Mouse (Mus musculus) left cerebral cortex, postnatal 10 days (tissue): ENCODE results near the gene Rag2. TPM values are rescaled to one million over a fixed set of nuclear protein-coding genes. Genes with fewer than 3 reads are reported as not detected.
A peak's percentile ranks its signal among the peaks of the same experiment; 100 is the strongest.

Experiments used
- DNase-seq, 2 experiments: peaks; one replicate each; pipeline ENCODE4 v3.0.0; 2021 to 2022; ENCODE audit warnings: low spot score in 2 of 2, mixed read lengths in 1 of 2; ENCODE audit errors: extremely low spot score in 1 of 2
- intact Hi-C: fragments of 180-260 bp; cut with DNase I; formaldehyde crosslinking; loops from one replicate; pipeline ENCODE4 v1.15.1; 2025
- total RNA-seq, 2 experiments: library from RNA; stranded (reverse); gene quantifications; 2 replicates each; pipeline ENCODE4 v1.2.3; 2021

The Rag2 gene
- not detected for total RNA-seq

GRCm38 (mm10) chr2:101624526-101624925 is at the start of gene Rag2:
Rag2 (plus strand) TSS chr2:101624718.
- intact Hi-C loops: no loop called here

GRCm38 (mm10) chr2:101577243-101577642 is 47.3 kb upstream of the Rag2 start:
- DNase-seq: no peak
- intact Hi-C loops: no loop called here

More at GRCm38 (mm10) chr2:101624526-101624925, at the start of gene Rag2:
- no peak for DNase-seq

- intact Hi-C loops: no loop called here
- DNase-seq: no peak
Observed at GRCm38 (mm10) chr2:101580027-101580426, 44.5 kb upstream of the Rag2 start.

- intact Hi-C loops: no loop called here
Observed at GRCm38 (mm10) chr2:101580428-101580827, 44.1 kb upstream of the Rag2 start.

GRCm38 (mm10) chr2:101580977-101581376 is 43.5 kb upstream of the Rag2 start:
- intact Hi-C loops: no loop called here

More at GRCm38 (mm10) chr2:101580428-101580827, 44.1 kb upstream of the Rag2 start:
- DNase-seq: no peak

GRCm38 (mm10) chr2:101581418-101581817 is 43.1 kb upstream of the Rag2 start:
- DNase-seq: no peak
- intact Hi-C loops: no loop called here

More at GRCm38 (mm10) chr2:101580977-101581376, 43.5 kb upstream of the Rag2 start:
- DNase-seq: no peak

GRCm38 (mm10) chr2:101591356-101591755 is 33.2 kb upstream of the Rag2 start:
- DNase-seq: no peak
- intact Hi-C loops: no loop called here

- intact Hi-C loops: no loop called here
- no peak for DNase-seq
Observed at GRCm38 (mm10) chr2:101592023-101592841, 32.3 kb upstream of the Rag2 start.

GRCm38 (mm10) chr2:101592886-101593285 is 31.6 kb upstream of the Rag2 start:
- DNase-seq: no peak
- intact Hi-C loops: no loop called here

- intact Hi-C loops: no loop called here
- no peak for DNase-seq
Observed at GRCm38 (mm10) chr2:101594681-101595080, 29.8 kb upstream of the Rag2 start.

- intact Hi-C loops: no loop called here
- DNase-seq: no peak
Observed at GRCm38 (mm10) chr2:101597186-101597585, 27.3 kb upstream of the Rag2 start.

GRCm38 (mm10) chr2:101598190-101599181 is 26.0 kb upstream of the Rag2 start:
- no peak for DNase-seq
- intact Hi-C loops: loop anchor here (2.0 kb wide), 1 partner anchor 54 kb away; no protein-coding TSS in a partner anchor

GRCm38 (mm10) chr2:101600703-101601102 is 23.8 kb upstream of the Rag2 start:
- peak in 1 of 2 experiments; percentile 60 for DNase-seq
- intact Hi-C loops: no loop called here

GRCm38 (mm10) chr2:101603099-101603498 is 21.4 kb upstream of the Rag2 start:
- intact Hi-C loops: no loop called here
- no peak for DNase-seq

- DNase-seq: no peak
- intact Hi-C loops: no loop called here
Observed at GRCm38 (mm10) chr2:101608232-101608894, 16.2 kb upstream of the Rag2 start.

GRCm38 (mm10) chr2:101610861-101611260 is 13.7 kb upstream of the Rag2 start:
- intact Hi-C loops: no loop called here
- no peak for DNase-seq

- intact Hi-C loops: no loop called here
Observed at GRCm38 (mm10) chr2:101615464-101616305, 8.8 kb upstream of the Rag2 start.

GRCm38 (mm10) chr2:101618373-101618772 is 6.1 kb upstream of the Rag2 start:
- DNase-seq: no peak
- intact Hi-C loops: no loop called here

More at GRCm38 (mm10) chr2:101615464-101616305, 8.8 kb upstream of the Rag2 start:
- no peak for DNase-seq
